9 mouse cellular contexts compared by ENCODE assay signal in the genomic region with DNA sequence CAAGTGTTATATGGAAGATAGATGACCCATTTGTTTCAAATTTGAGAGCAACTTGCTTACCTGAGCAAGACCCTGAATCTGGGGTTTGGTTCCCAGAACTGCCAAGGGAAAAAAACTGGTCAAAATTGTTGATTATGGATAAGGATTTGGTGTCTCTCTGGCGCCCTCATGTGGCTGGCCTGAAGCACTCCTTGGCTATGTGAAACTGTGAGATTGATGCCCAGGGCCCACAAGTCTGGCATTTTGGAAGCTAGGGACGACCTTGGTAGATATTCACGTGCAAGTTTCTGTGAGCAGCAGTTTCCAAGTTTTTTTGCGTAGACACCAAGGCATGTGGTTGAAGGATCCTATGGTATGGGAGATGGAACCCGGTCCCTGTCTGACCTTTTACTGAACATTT. TPM values are rescaled to one million over a fixed set of nuclear protein-coding genes. Genes with fewer than 3 reads are reported as not detected.
DNase-seq lines count a peak whose midpoint lies in the region; ATAC-seq lines count a peak whose summit lies in the region.
"Had no signal": no experiment of that assay in that cellular context is flagged by ENCODE, and none has a peak within 500 bp of the region (broad histone marks: within the 10 kb centered on the region; RNA-seq: fewer than 3 reads in every experiment).

No protein-coding gene starts in this region.

- peak; percentile 48; the same call in 1 of the 2 replicates for ATAC-seq in forebrain, embryonic 11.5 days (replicated peaks; ENCODE audit: low FRiP score)

- no peaks in the 10 kb centered on the region for H3K27me3 ChIP-seq in forebrain, embryonic 11.5 days (ENCODE audit: control insufficient read depth, insufficient read depth, low read length)
- H3K27me3 ChIP-seq: limb, embryonic 15.5 days had no signal

- intact Hi-C loops in heart, postnatal 36 days (cut with DNase I) = loop anchor here (5.0 kb wide), 2 partner anchors 73 to 1812 kb away; no protein-coding TSS in a partner anchor

- 6% methylated on average over 5 of the region's 5 CpGs for WGBS in forebrain, embryonic 11.5 days

- no peak overlapping the region for H3K27ac ChIP-seq in forebrain, embryonic 11.5 days (ENCODE audit: low read depth, low read length)
- H3K27ac ChIP-seq: limb, embryonic 15.5 days had no signal

- peak; percentile 83 for DNase-seq in MEL-GATA-1-ER (ENCODE audit: extremely low read depth, low read depth)
- peak; percentile 80 for DNase-seq in c-Kit-positive CD71-negative TER-119-negative erythroid progenitor cells, embryonic 14.5 days (ENCODE audit: low read depth)
- peak; percentile 94 for DNase-seq in forebrain, embryonic 11.5 days (ENCODE audit: low spot score)
- DNase-seq in heart, postnatal 36 days = peak; percentile 76 to 83
- peak; percentile 53 for DNase-seq in layer of hippocampus, adult 9-11 months
- peak; percentile 84 for DNase-seq in lung, postnatal 10 days
- peak; percentile 87 for DNase-seq in retina, postnatal 1 day
- peak; percentile 68 to 71 for DNase-seq in urinary bladder, postnatal 4 days (ENCODE audit: low spot score in 2 of 2)

- H3K4me1 ChIP-seq in forebrain, embryonic 11.5 days (replicated peaks; ENCODE audit: control insufficient read depth, insufficient read depth, low read length) = 0 out of 2 replicates have a peak, but pooled peaks cover 2% of the 10 kb centered on the region

- H3K9ac ChIP-seq in forebrain, embryonic 11.5 days (ENCODE audit: low read length) = no peak overlapping the region
- H3K9ac ChIP-seq: limb, embryonic 15.5 days had no signal

- H3K4me3 ChIP-seq in forebrain, embryonic 11.5 days (ENCODE audit: low read depth, low read length) = no peak overlapping the region
- H3K4me3 ChIP-seq: limb, embryonic 15.5 days had no signal

- no peak overlapping the region for H3K4me2 ChIP-seq in forebrain, embryonic 11.5 days (ENCODE audit: low read depth, low read length, severe bottlenecking)
- H3K4me2 ChIP-seq: limb, embryonic 15.5 days had no signal

- H3K36me3 ChIP-seq in forebrain, embryonic 11.5 days (ENCODE audit: control insufficient read depth, insufficient read depth, low read length) = no peaks in the 10 kb centered on the region
- H3K36me3 ChIP-seq: limb, embryonic 15.5 days had no signal

- no peaks in the 10 kb centered on the region for H3K9me3 ChIP-seq in forebrain, embryonic 11.5 days (ENCODE audit: control insufficient read depth, low read length)
- H3K9me3 ChIP-seq: limb, embryonic 15.5 days had no signal

RNA-seq across cellular contexts. Expression of gene Hist1h4h, which starts 6.2 kb away (rescaled TPM):
- 2.0 and 4.9 TPM in 2 replicates for polyA plus RNA-seq in forebrain, embryonic 11.5 days (2014; fragmentation: Nextera tagmentation; extraction: Ambion mirVana)
- total RNA-seq in heart, postnatal 36 days (2021) = 100 to 1,000 TPM; 268 to 283 TPM

RNA-seq across cellular contexts. Expression of gene Hist1h2af, which starts 9.1 kb away (rescaled TPM):
- 7.7 and 9.3 TPM in 2 replicates for polyA plus RNA-seq in forebrain, embryonic 11.5 days (2014; fragmentation: Nextera tagmentation; extraction: Ambion mirVana)
- total RNA-seq in heart, postnatal 36 days (2021) = 10 to 100 TPM; 14.1 to 19.0 TPM

RNA-seq across cellular contexts. Expression of gene Hist1h3g, which starts 10.6 kb away (rescaled TPM):
- polyA plus RNA-seq in forebrain, embryonic 11.5 days (2014; fragmentation: Nextera tagmentation; extraction: Ambion mirVana) = 5.2 and 5.7 TPM in 2 replicates
- total RNA-seq in heart, postnatal 36 days (2021) = 1 to 10 TPM; 2.5 to 4.1 TPM

RNA-seq across cellular contexts. Expression of gene Hist1h2bh, which starts 18.5 kb away (rescaled TPM):
- polyA plus RNA-seq in forebrain, embryonic 11.5 days (2014; fragmentation: Nextera tagmentation; extraction: Ambion mirVana) = 0.85 and 1.2 TPM in 2 replicates
- total RNA-seq in heart, postnatal 36 days (2021) = 1 to 10 TPM in 1 of 2 experiments, under 1 TPM in 1; 0.94 to 1.9 TPM

RNA-seq across cellular contexts. Expression of gene Hist1h3f, which starts 19.2 kb away (rescaled TPM):
- 0.92 and 1.4 TPM in 2 replicates for polyA plus RNA-seq in forebrain, embryonic 11.5 days (2014; fragmentation: Nextera tagmentation; extraction: Ambion mirVana)
- 10 to 100 TPM in 1 of 2 experiments, 1 to 10 TPM in 1; 7.4 to 10.0 TPM for total RNA-seq in heart, postnatal 36 days (2021)
